Comparison of ENCODE assay signal across 13 mouse cellular contexts in the genomic region with DNA sequence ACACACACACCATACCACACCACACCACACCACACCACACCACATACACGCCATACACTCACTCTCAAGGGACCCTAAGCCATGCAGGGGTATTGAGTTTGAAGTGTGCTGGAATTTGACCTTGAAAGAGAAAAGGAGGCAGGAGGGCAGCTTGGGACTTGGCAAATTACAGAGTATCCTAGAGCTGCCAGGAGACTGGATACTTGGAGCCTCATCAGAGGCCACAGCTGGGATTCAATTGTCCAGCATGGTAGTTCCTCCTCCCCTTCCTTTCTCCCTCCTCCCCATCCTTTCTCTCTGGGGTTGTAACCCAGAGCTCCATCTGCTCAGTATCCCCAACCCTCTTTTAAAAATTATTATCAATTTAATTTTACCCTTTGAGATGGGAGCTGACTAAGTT. TPM values are rescaled to one million over a fixed set of nuclear protein-coding genes. Genes with fewer than 3 reads are reported as not detected.
DNase-seq lines count a peak whose midpoint lies in the region; ATAC-seq lines count a peak whose summit lies in the region.
"Had no signal": no experiment of that assay in that cellular context is flagged by ENCODE, and none has a peak within 500 bp of the region (broad histone marks: within the 10 kb centered on the region; RNA-seq: fewer than 3 reads in every experiment).

No protein-coding gene starts in this region.

- no peaks in the 10 kb centered on the region for H3K27me3 ChIP-seq in heart, embryonic 10.5 days (ENCODE audit: insufficient read depth, poor library complexity, severe bottlenecking)
- H3K27me3 ChIP-seq in lung, embryonic 16.5 days (ENCODE audit: control insufficient read depth, insufficient read depth, low read depth, low read length): no peaks in the 10 kb centered on the region
- H3K27me3 ChIP-seq in heart, embryonic 15.5 days: no peaks in the 10 kb centered on the region
- no peaks in the 10 kb centered on the region for H3K27me3 ChIP-seq in stomach, embryonic 15.5 days (replicated peaks)
- H3K27me3 ChIP-seq: embryonic facial prominence, embryonic 12.5 days had no signal

- peak; percentile 52 to 62 for DNase-seq in heart, adult 18-20 months
- no peak for DNase-seq in heart, embryonic 10.5 days (ENCODE audit: low spot score)
- DNase-seq in lung, postnatal 14 days: no peak
- no peak for DNase-seq in retina, postnatal 1 day
- DNase-seq: cerebellum, adult 2 months; kidney, adult 11 months; liver; thymus, postnatal 25 days had no signal

- 64% methylated on average over 1 of the region's 1 CpGs for WGBS in heart, embryonic 10.5 days
- 63% methylated on average over 1 of the region's 1 CpGs for WGBS in lung, embryonic 16.5 days
- 42% methylated on average over 1 of the region's 1 CpGs for WGBS in heart, embryonic 15.5 days
- 70% methylated on average over 1 of the region's 1 CpGs for WGBS in stomach, embryonic 15.5 days

- H3K9ac ChIP-seq in lung, embryonic 16.5 days (ENCODE audit: low read length): no peak overlapping the region
- H3K9ac ChIP-seq in heart, embryonic 15.5 days: no peak overlapping the region
- no peak overlapping the region for H3K9ac ChIP-seq in stomach, embryonic 15.5 days
- H3K9ac ChIP-seq: embryonic facial prominence, embryonic 12.5 days had no signal

- H3K9me3 ChIP-seq in heart, embryonic 10.5 days: no peaks in the 10 kb centered on the region
- H3K9me3 ChIP-seq in lung, embryonic 16.5 days (ENCODE audit: control insufficient read depth, low read length): no peaks in the 10 kb centered on the region
- H3K9me3 ChIP-seq in heart, embryonic 15.5 days (replicated peaks): no peaks in the 10 kb centered on the region
- no peaks in the 10 kb centered on the region for H3K9me3 ChIP-seq in stomach, embryonic 15.5 days
- H3K9me3 ChIP-seq: embryonic facial prominence, embryonic 12.5 days had no signal

- peak; percentile 21 for ATAC-seq in lung, embryonic 16.5 days (ENCODE audit: low read depth)
- no peak for ATAC-seq in heart, embryonic 15.5 days (replicated peaks; ENCODE audit: insufficient number of reproducible peaks, insufficient read depth, low FRiP score, low read depth)
- ATAC-seq in stomach, embryonic 15.5 days (ENCODE audit: insufficient read depth, low FRiP score, low read depth): no peak
- ATAC-seq: midbrain, embryonic 16.5 days had no signal

- H3K36me3 ChIP-seq in heart, embryonic 10.5 days: no peaks in the 10 kb centered on the region
- no peaks in the 10 kb centered on the region for H3K36me3 ChIP-seq in lung, embryonic 16.5 days (ENCODE audit: control insufficient read depth, insufficient read depth, low read length)
- no peaks in the 10 kb centered on the region for H3K36me3 ChIP-seq in heart, embryonic 15.5 days
- no peaks in the 10 kb centered on the region for H3K36me3 ChIP-seq in stomach, embryonic 15.5 days
- H3K36me3 ChIP-seq: embryonic facial prominence, embryonic 12.5 days had no signal

- H3K4me3 ChIP-seq in heart, embryonic 10.5 days: no peak overlapping the region
- H3K4me3 ChIP-seq in lung, embryonic 16.5 days (ENCODE audit: low read length): no peak overlapping the region
- H3K4me3 ChIP-seq in heart, embryonic 15.5 days: no peak overlapping the region
- no peak overlapping the region for H3K4me3 ChIP-seq in stomach, embryonic 15.5 days (replicated peaks)
- H3K4me3 ChIP-seq: embryonic facial prominence, embryonic 12.5 days had no signal

- H3K27ac ChIP-seq in heart, embryonic 10.5 days: no peak overlapping the region; the same call in 1 of the 2 replicates
- peak overlapping the region; percentile 98 for H3K27ac ChIP-seq in lung, embryonic 16.5 days (ENCODE audit: low read length)
- peak overlapping the region; percentile 93 for H3K27ac ChIP-seq in heart, embryonic 15.5 days
- H3K27ac ChIP-seq in stomach, embryonic 15.5 days: peak overlapping the region; percentile 81

- no peak overlapping the region for H3K4me2 ChIP-seq in lung, embryonic 16.5 days (ENCODE audit: low read depth, low read length)
- H3K4me2 ChIP-seq in heart, embryonic 15.5 days: no peak overlapping the region
- no peak overlapping the region for H3K4me2 ChIP-seq in stomach, embryonic 15.5 days
- H3K4me2 ChIP-seq: embryonic facial prominence, embryonic 12.5 days had no signal

- H3K4me1 ChIP-seq in heart, embryonic 10.5 days: peaks cover 49% of the 10 kb centered on the region
- H3K4me1 ChIP-seq in lung, embryonic 16.5 days (replicated peaks; ENCODE audit: control insufficient read depth, insufficient read depth, low read length): peaks cover 48% of the 10 kb centered on the region
- H3K4me1 ChIP-seq in heart, embryonic 15.5 days (replicated peaks): peaks cover 70% of the 10 kb centered on the region
- peaks cover 14% of the 10 kb centered on the region for H3K4me1 ChIP-seq in stomach, embryonic 15.5 days

RNA-seq across cellular contexts. Expression of gene Tarbp1, which starts 50.7 kb away (rescaled TPM):
- total RNA-seq in heart, adult 18-20 months (2021): 1 to 10 TPM; 4.2 to 4.6 TPM
- 1.9 and 2.7 TPM in 2 replicates for polyA plus RNA-seq in heart, embryonic 10.5 days (2016; fragmentation: Nextera tagmentation; extraction: Ambion mirVana)
- 2.2 and 2.5 TPM in 2 replicates for polyA plus RNA-seq in lung, embryonic 16.5 days (2015; fragmentation: Nextera tagmentation; extraction: Ambion mirVana)
- 1.0 and 1.9 TPM in 2 replicates for polyA plus RNA-seq in heart, embryonic 15.5 days (2015; fragmentation: Nextera tagmentation; extraction: Ambion mirVana)
- polyA plus RNA-seq in stomach, embryonic 15.5 days (2015; fragmentation: Nextera tagmentation; extraction: Ambion mirVana): 2.6 and 3.0 TPM in 2 replicates

Comparison
In these comparisons a context has a peak if more than half of its experiments do, and no peak if none do; other contexts are left out.
1. DNase-seq: peak in heart, adult 18-20 months (2 of 2); none in heart, embryonic 10.5 days (single experiment), lung, postnatal 14 days (single experiment) and retina, postnatal 1 day (single experiment).